Mouse (Mus musculus) cortical plate, adult 2 months (tissue): ENCODE results near the gene Pgls.

Experiments used
- CTCF ChIP-seq: fragments of 200-500 bp; IDR thresholded peaks from 2 replicates; pipeline ENCODE4 v1.5.1; 2011; ENCODE audit warnings: mild to moderate bottlenecking, control low read depth, low read length; ENCODE audit not compliant: insufficient read depth; ENCODE audit errors: extremely low read depth
- POLR2A ChIP-seq: fragments of 200-500 bp; IDR thresholded peaks from 2 replicates; pipeline ENCODE4 v1.6.1; 2011; ENCODE audit warnings: mild to moderate bottlenecking, low read length, control low read depth; ENCODE audit not compliant: insufficient read depth; ENCODE audit errors: extremely low read depth

DNA sequence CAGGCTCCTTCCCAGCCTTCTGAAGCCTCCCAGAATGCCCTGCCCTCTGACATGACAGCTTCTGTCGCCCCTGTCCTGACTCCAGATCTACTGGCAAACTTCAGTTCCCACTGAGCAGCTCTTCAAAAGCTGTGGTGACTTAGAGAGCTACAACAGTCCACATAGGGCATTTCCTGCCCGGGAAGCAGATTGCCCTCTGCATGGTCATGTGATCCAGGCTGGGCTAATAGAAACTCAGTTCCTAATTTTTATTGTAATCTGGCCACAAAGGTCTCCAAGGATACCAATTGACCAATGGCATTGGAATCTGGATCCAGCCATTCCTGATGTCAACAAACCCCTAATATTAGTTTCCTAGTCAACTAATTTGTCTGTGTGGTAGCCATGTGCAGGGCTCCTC is 39.9 kb downstream of the Pgls start:
- no peak for TF ChIP-seq CTCF
- no peak for TF ChIP-seq POLR2A
